Mouse (Mus musculus) intestine, embryonic 16.5 days (tissue): ENCODE results near the gene Wwc1. TPM values are rescaled to one million over a fixed set of nuclear protein-coding genes. Genes with fewer than 3 reads are reported as not detected.
A peak's percentile ranks its signal among the peaks of the same experiment; 100 is the strongest.
"Not testable (repeated sequence)": the region's sequence is repeated elsewhere in the genome, so short reads cannot be mapped to it uniquely, and the experiment has no call there.

Experiments used
- ATAC-seq: fragments of 200-750 bp; cut with Nextera tagmentation; 2 replicates; pipeline ENCODE4 v1.8.0; 2017; ENCODE audit warnings: moderate TSS enrichment, moderate library complexity
- H3K27ac ChIP-seq: fragments of 300-500 bp; sonication (generic); 2 replicates; pipeline ENCODE4 v1.5.1; 2014; ENCODE audit warnings: mild to moderate bottlenecking, low read length
- H3K27me3 ChIP-seq: fragments of 300-500 bp; sonication (generic); replicated peaks from 2 replicates; pipeline ENCODE4 v1.6.1; 2014; ENCODE audit warnings: low read length, control low read depth, mixed read lengths; ENCODE audit not compliant: control insufficient read depth, insufficient read depth
- H3K36me3 ChIP-seq: fragments of 300-500 bp; sonication (generic); 2 replicates; pipeline ENCODE4 v1.6.1; 2014; ENCODE audit warnings: low read length, control low read depth; ENCODE audit not compliant: control insufficient read depth, insufficient read depth
- H3K4me1 ChIP-seq: fragments of 300-500 bp; sonication (generic); 2 replicates; pipeline ENCODE4 v1.6.1; 2014; ENCODE audit warnings: low read length, control low read depth, mixed read lengths; ENCODE audit not compliant: control insufficient read depth, insufficient read depth
- H3K4me2 ChIP-seq: fragments of 300-500 bp; sonication (generic); 2 replicates; pipeline ENCODE4 v1.6.1; 2014; ENCODE audit warnings: low read depth, low read length, control low read depth
- H3K4me3 ChIP-seq: fragments of 300-500 bp; sonication (generic); 2 replicates; pipeline ENCODE4 v1.5.1; 2014; ENCODE audit warnings: mild to moderate bottlenecking, low read length
- H3K9ac ChIP-seq: fragments of 300-500 bp; sonication (generic); 2 replicates; pipeline ENCODE4 v1.6.1; 2014; ENCODE audit warnings: low read depth, low read length
- H3K9me3 ChIP-seq: fragments of 300-500 bp; sonication (generic); 2 replicates; pipeline ENCODE4 v1.6.1; 2016; ENCODE audit warnings: low read length, control low read depth; ENCODE audit not compliant: control insufficient read depth
- WGBS: fragments of 180-500 bp; shearing (Covaris S2); extraction: QIAGEN DNeasy Blood & Tissue Kit; methylation state at CpG from one replicate; pipeline ENCODE4 v1.1.7; 2014; 5-methylcytosine and 5-hydroxymethylcytosine counted together
- polyA plus RNA-seq: library from polyadenylated mRNA; unstranded; fragments of >200 nt; fragmentation: Nextera tagmentation; extraction: Ambion mirVana; gene quantifications from 2 replicates; pipeline ENCODE4 v1.2.1, GENCODE M21; 2015

Wwc1 gene
- polyA plus RNA-seq, 1 experiment from 2014 or later = 9.0 TPM

- no peaks in the 10 kb centered on the region for H3K9me3 ChIP-seq
- ATAC-seq = no peak
- peaks cover 26% of the 10 kb centered on the region for H3K27me3 ChIP-seq
- H3K9ac ChIP-seq = no peak overlapping the region
- 79% methylated on average over 5 of the region's 5 CpGs for WGBS
- H3K4me3 ChIP-seq = no peak overlapping the region
- H3K4me2 ChIP-seq = no peak overlapping the region
- no peak overlapping the region for H3K27ac ChIP-seq
- H3K36me3 ChIP-seq = no peaks in the 10 kb centered on the region
- H3K4me1 ChIP-seq = peaks cover 11% of the 10 kb centered on the region
Measured at GRCm38 (mm10) chr11:35801332-35801731, 179.0 kb downstream of the Wwc1 start.

- WGBS = 15% methylated on average over 11 of the region's 11 CpGs
- ATAC-seq = no peak
- peaks cover 32% of the 10 kb centered on the region for H3K27me3 ChIP-seq
Measured at GRCm38 (mm10) chr11:35798874-35799273, 181.5 kb downstream of the Wwc1 start, which contains the start of gene Fbll1. Fbll1 (minus strand) TSS chr11:35798884.

DNA sequence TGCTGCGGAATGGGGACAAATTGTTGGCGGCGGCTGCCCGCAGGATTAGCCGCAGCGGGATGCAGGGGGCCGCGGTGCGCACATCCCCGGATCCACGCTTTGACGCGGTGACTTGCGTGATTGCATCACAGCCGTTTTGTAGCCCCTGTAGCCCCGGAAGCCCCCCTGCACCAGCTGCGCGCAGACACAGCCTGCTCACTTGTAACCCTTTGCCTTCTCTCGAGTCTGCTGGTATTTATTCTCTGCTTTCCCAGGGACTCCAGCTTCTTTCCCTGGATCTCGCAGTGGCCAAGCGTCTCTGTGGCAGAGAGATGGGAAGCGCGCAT is 181.9 kb downstream of the Wwc1 start:
- peaks cover 11% of the 10 kb centered on the region for H3K4me1 ChIP-seq
- no peak overlapping the region for H3K27ac ChIP-seq
- H3K9me3 ChIP-seq = no peaks in the 10 kb centered on the region
- WGBS = 5% methylated on average over 23 of the region's 23 CpGs
- peak overlapping the region; percentile 42 for H3K4me3 ChIP-seq
- peaks cover 32% of the 10 kb centered on the region for H3K27me3 ChIP-seq
- H3K36me3 ChIP-seq = no peaks in the 10 kb centered on the region
- H3K4me2 ChIP-seq = peak overlapping the region; percentile 62
- no peak for ATAC-seq
- H3K9ac ChIP-seq = no peak overlapping the region

More at GRCm38 (mm10) chr11:35798874-35799273, 181.5 kb downstream of the Wwc1 start, which contains the start of gene Fbll1:
- Histone ChIP-seq H3K4me1 (peaks cover 11% of the 10 kb centered on the region), H3K9ac (no peak within 1 kb of the TSS), H3K9me3 (no peaks in the 10 kb centered on the region), H3K27ac (no peak within 1 kb of the TSS), H3K4me3 (peak within 1 kb of the TSS; percentile 42), H3K36me3 (no peaks in the 10 kb centered on the region), H3K4me2 (peak within 1 kb of the TSS; percentile 62)

- no peak for ATAC-seq
- H3K27ac ChIP-seq = no peak overlapping the region
- 4% methylated on average over 86 of the region's 86 CpGs for WGBS
- peak overlapping the region; percentile 62 for H3K4me2 ChIP-seq
- peaks cover 32% of the 10 kb centered on the region for H3K27me3 ChIP-seq
- H3K4me3 ChIP-seq = peak overlapping the region; percentile 42
- no peaks in the 10 kb centered on the region for H3K36me3 ChIP-seq
- peaks cover 11% of the 10 kb centered on the region for H3K4me1 ChIP-seq
- no peak overlapping the region for H3K9ac ChIP-seq
- no peaks in the 10 kb centered on the region for H3K9me3 ChIP-seq
Measured at GRCm38 (mm10) chr11:35797751-35798494, 182.4 kb downstream of the Wwc1 start.

DNA sequence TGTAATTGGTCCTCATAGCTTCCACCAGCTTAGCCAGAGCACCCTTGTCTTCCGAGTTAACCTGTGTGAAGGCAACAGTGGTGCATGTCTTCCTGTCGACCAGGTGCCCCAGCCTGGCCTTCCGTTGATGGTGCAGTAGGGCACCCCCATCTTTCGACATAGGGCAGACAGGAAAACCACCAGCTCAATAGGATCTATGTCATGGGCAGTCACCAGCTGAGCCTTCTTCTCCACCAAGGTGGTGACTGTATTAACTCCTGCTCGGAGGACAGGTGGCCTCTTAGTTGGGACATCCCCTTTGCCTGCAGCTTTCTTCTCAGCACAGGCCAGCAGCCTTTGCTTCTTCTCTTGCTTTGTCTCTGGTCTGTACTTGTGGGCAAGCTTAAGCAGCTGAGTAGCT is 187.5 kb downstream of the Wwc1 start:
- not testable (repeated sequence) for ATAC-seq, H3K36me3 ChIP-seq, H3K4me3 ChIP-seq, H3K9ac ChIP-seq, H3K27ac ChIP-seq, H3K4me1 ChIP-seq, H3K9me3 ChIP-seq, H3K4me2 ChIP-seq
- WGBS = 79% methylated on average over 5 of the region's 5 CpGs
- H3K27me3 ChIP-seq = peaks cover 19% of the 10 kb centered on the region

GRCm38 (mm10) chr11:35788443-35788842 is 191.9 kb downstream of the Wwc1 start:
- Histone ChIP-seq H3K9me3 (no peaks in the 10 kb centered on the region), H3K4me1 (no peaks in the 10 kb centered on the region), H3K4me3 (no peak overlapping the region), H3K27ac (no peak overlapping the region), H3K4me2 (no peak overlapping the region), H3K36me3 (peaks cover 14% of the 10 kb centered on the region), H3K27me3 (no peaks in the 10 kb centered on the region), H3K9ac (no peak overlapping the region)
- no peak for ATAC-seq
- 85% methylated on average over 2 of the region's 2 CpGs for WGBS

Other genes starting within 250 kb of the Wwc1 start
- gene Pank3, start 211.0 kb downstream of the Wwc1 start, polyA plus RNA-seq = 27.1 and 34.9 TPM in 2 replicates
- gene Fbll1, start 181.6 kb downstream of the Wwc1 start, polyA plus RNA-seq = 0.11 TPM in 1 of 2 replicates, not detected in the other
- gene Rars, start 146.0 kb downstream of the Wwc1 start, polyA plus RNA-seq = 132 and 139 TPM in 2 replicates